Mouse (Mus musculus) kidney, postnatal 0 days (tissue): ENCODE measurements at regions not wholly inside any gene's neighbourhood (a gene's known extent, or its start where the extent isn't known, plus 50 kb on each side); places are given as distances from the start of the nearest gene placed in this dataset.
"Not testable (repeated sequence)": the region's sequence is repeated elsewhere in the genome, so short reads cannot be mapped to it uniquely, and the experiment has no call there.

Source experiments
- ATAC-seq: fragments of 200-750 bp; cut with Nextera tagmentation; replicated peaks from 2 replicates; pipeline ENCODE4 v1.8.0; 2017; ENCODE audit warnings: low read depth, moderate number of reproducible peaks, moderate TSS enrichment, moderate library complexity; ENCODE audit not compliant: low FRiP score
- DNase-seq: peaks from one replicate; pipeline ENCODE4 v3.0.0-alpha.2; 2016; ENCODE audit warnings: low spot score
- H3K27ac ChIP-seq: fragments of 300-500 bp; sonication (generic); 2 replicates; pipeline ENCODE4 v1.5.1; 2014; ENCODE audit warnings: mild to moderate bottlenecking
- H3K27me3 ChIP-seq: fragments of 300-500 bp; sonication (generic); 2 replicates; pipeline ENCODE4 v1.6.1; 2014; ENCODE audit warnings: low read length, mixed read lengths; ENCODE audit not compliant: insufficient read depth
- H3K36me3 ChIP-seq: fragments of 300-500 bp; sonication (generic); 2 replicates; pipeline ENCODE4 v1.6.1; 2014; ENCODE audit warnings: low read length, mixed read lengths; ENCODE audit not compliant: insufficient read depth
- H3K4me1 ChIP-seq: fragments of 300-500 bp; sonication (generic); replicated peaks from 2 replicates; pipeline ENCODE4 v1.6.1; 2014; ENCODE audit warnings: antibody characterized with exemption, low read length, mixed read lengths; ENCODE audit not compliant: insufficient read depth
- H3K4me2 ChIP-seq: fragments of 300-500 bp; sonication (generic); 2 replicates; pipeline ENCODE4 v1.6.1; 2014; ENCODE audit warnings: mild to moderate bottlenecking, low read length, moderate library complexity, mixed read lengths
- H3K4me3 ChIP-seq: fragments of 300-500 bp; sonication (generic); replicated peaks from 2 replicates; pipeline ENCODE4 v1.5.1; 2014; ENCODE audit warnings: low read depth, low read length
- H3K9ac ChIP-seq: fragments of 300-500 bp; sonication (generic); 2 replicates; pipeline ENCODE4 v1.6.1; 2014; ENCODE audit warnings: low read depth, low read length
- H3K9me3 ChIP-seq: fragments of 300-500 bp; sonication (generic); replicated peaks from 2 replicates; pipeline ENCODE4 v1.6.1; 2016; ENCODE audit warnings: low read length, inconsistent platforms, mixed read lengths
- CTCF ChIP-seq: IDR thresholded peaks from 2 replicates; pipeline ENCODE4 v1.5.1; 2016; ENCODE audit warnings: antibody characterized with exemption, low read depth, mild to moderate bottlenecking, moderate library complexity
- WGBS: fragments of 180-500 bp; shearing (Covaris S2); extraction: QIAGEN DNeasy Blood & Tissue Kit; methylation state at CpG from one replicate; pipeline ENCODE4 v1.1.7; 2014; 5-methylcytosine and 5-hydroxymethylcytosine counted together

- TF ChIP-seq CTCF, result no peak
Observed at GRCm38 (mm10) chr5:14309981-14310380, 204.7 kb upstream of the Pclo start.

GRCm38 (mm10) chr5:14311729-14312128 is 203.0 kb upstream of the Pclo start:
- H3K4me2 ChIP-seq, result no peak overlapping the region
- H3K4me3 ChIP-seq, result no peak overlapping the region
- H3K9me3 ChIP-seq, result no peaks in the 10 kb centered on the region
- H3K27me3 ChIP-seq, result no peaks in the 10 kb centered on the region
- no peaks in the 10 kb centered on the region for H3K36me3 ChIP-seq
- TF ChIP-seq CTCF, result no peak
- H3K27ac ChIP-seq, result no peak overlapping the region
- no peak for DNase-seq
- ATAC-seq, result no peak
- no peaks in the 10 kb centered on the region for H3K4me1 ChIP-seq
- H3K9ac ChIP-seq, result no peak overlapping the region
- WGBS, result 85% methylated on average over 3 of the region's 3 CpGs

More at GRCm38 (mm10) chr5:14309981-14310380, 204.7 kb upstream of the Pclo start:
- DNase-seq (no peak), ATAC-seq (no peak)
- H3K27ac ChIP-seq, result no peak overlapping the region
- H3K9me3 ChIP-seq, result no peaks in the 10 kb centered on the region
- 88% methylated on average over 5 of the region's 5 CpGs for WGBS
- H3K27me3 ChIP-seq, result no peaks in the 10 kb centered on the region
- H3K4me1 ChIP-seq, result no peaks in the 10 kb centered on the region
- no peak overlapping the region for H3K4me2 ChIP-seq
- H3K36me3 ChIP-seq, result no peaks in the 10 kb centered on the region
- H3K4me3 ChIP-seq, result no peak overlapping the region
- no peak overlapping the region for H3K9ac ChIP-seq

GRCm38 (mm10) chr5:14320216-14320615 is 194.5 kb upstream of the Pclo start:
- no peak overlapping the region for H3K27ac ChIP-seq
- no peaks in the 10 kb centered on the region for H3K9me3 ChIP-seq
- ATAC-seq (no peak), DNase-seq (no peak)
- H3K9ac ChIP-seq, result no peak overlapping the region
- no peaks in the 10 kb centered on the region for H3K36me3 ChIP-seq
- 71% methylated on average over 4 of the region's 4 CpGs for WGBS
- H3K4me1 ChIP-seq, result no peaks in the 10 kb centered on the region
- TF ChIP-seq CTCF, result no peak
- no peak overlapping the region for H3K4me2 ChIP-seq
- H3K4me3 ChIP-seq, result no peak overlapping the region
- H3K27me3 ChIP-seq, result no peaks in the 10 kb centered on the region

- no peak for DNase-seq
- no peak for ATAC-seq
Observed at GRCm38 (mm10) chr5:14322000-14322399, 192.7 kb upstream of the Pclo start.

GRCm38 (mm10) chr5:14360446-14360845 is 154.3 kb upstream of the Pclo start:
- Histone ChIP-seq H3K4me1 (no peaks in the 10 kb centered on the region), H3K9me3 (no peaks in the 10 kb centered on the region), H3K27me3 (no peaks in the 10 kb centered on the region), H3K27ac (no peak overlapping the region), H3K9ac (no peak overlapping the region), H3K4me2 (no peak overlapping the region), H3K4me3 (no peak overlapping the region), H3K36me3 (no peaks in the 10 kb centered on the region)
- no peak for TF ChIP-seq CTCF
- DNase-seq (peak; percentile 44), ATAC-seq (no peak)
- 30% methylated on average over 1 of the region's 1 CpGs for WGBS

More at GRCm38 (mm10) chr5:14322000-14322399, 192.7 kb upstream of the Pclo start:
- no peaks in the 10 kb centered on the region for H3K4me1 ChIP-seq
- H3K9me3 ChIP-seq, result no peaks in the 10 kb centered on the region
- WGBS, result 54% methylated on average over 1 of the region's 1 CpGs
- no peak overlapping the region for H3K9ac ChIP-seq
- H3K27ac ChIP-seq, result no peak overlapping the region
- no peaks in the 10 kb centered on the region for H3K27me3 ChIP-seq
- TF ChIP-seq CTCF, result no peak
- no peak overlapping the region for H3K4me2 ChIP-seq
- H3K4me3 ChIP-seq, result no peak overlapping the region
- no peaks in the 10 kb centered on the region for H3K36me3 ChIP-seq

- WGBS, result 14% methylated on average over 6 of the region's 6 CpGs
- Histone ChIP-seq H3K9ac (no peak overlapping the region), H3K4me3 (no peak overlapping the region), H3K4me1 (no peaks in the 10 kb centered on the region), H3K27ac (no peak overlapping the region), H3K4me2 (no peak overlapping the region), H3K27me3 (no peaks in the 10 kb centered on the region), H3K9me3 (no peaks in the 10 kb centered on the region), H3K36me3 (no peaks in the 10 kb centered on the region)
- ATAC-seq (no peak; the same call in 1 of the 2 replicates), DNase-seq (peak; percentile 57)
- peak; percentile 74 for TF ChIP-seq CTCF
Observed at GRCm38 (mm10) chr5:14389184-14389890, 125.4 kb upstream of the Pclo start.

- Histone ChIP-seq H3K4me2 (no peak overlapping the region), H3K4me3 (no peak overlapping the region), H3K27me3 (no peaks in the 10 kb centered on the region), H3K27ac (no peak overlapping the region), H3K9me3 (no peaks in the 10 kb centered on the region), H3K4me1 (no peaks in the 10 kb centered on the region), H3K9ac (no peak overlapping the region), H3K36me3 (no peaks in the 10 kb centered on the region)
- WGBS, result 83% methylated on average over 3 of the region's 3 CpGs
- DNase-seq (no peak), ATAC-seq (no peak)
- no peak for TF ChIP-seq CTCF
Observed at GRCm38 (mm10) chr5:14391793-14392192, 122.9 kb upstream of the Pclo start.

- H3K9ac ChIP-seq, ATAC-seq, H3K4me2 ChIP-seq, H3K36me3 ChIP-seq, H3K4me1 ChIP-seq, H3K4me3 ChIP-seq, H3K27ac ChIP-seq, H3K27me3 ChIP-seq, DNase-seq, H3K9me3 ChIP-seq: not testable (repeated sequence)
- 83% methylated on average over 7 of the region's 12 CpGs for whole genome bisulfite sequencing
Observed at GRCm38 (mm10) chr5:14403381-14403780, 111.3 kb upstream of the Pclo start.
